Mouse (Mus musculus) myocyte (in vitro differentiated cells): Measurements from ENCODE around the gene Safb. TPM values are rescaled to one million over a fixed set of nuclear protein-coding genes. Genes with fewer than 3 reads are reported as not detected.

Source experiments
- H3K27me3 ChIP-seq: one replicate; pipeline ENCODE4 v1.6.1; 2011; ENCODE audit not compliant: control insufficient read depth, insufficient read depth, insufficient read length
- H3K36me3 ChIP-seq: one replicate; pipeline ENCODE4 v1.6.1; 2011; ENCODE audit not compliant: control insufficient read depth, insufficient read depth
- H3K4me2 ChIP-seq: one replicate; pipeline ENCODE4 v1.6.1; 2011; ENCODE audit warnings: low read depth, control low read depth
- H3K4me3 ChIP-seq: one replicate; pipeline ENCODE4 v1.5.1; 2011; ENCODE audit warnings: mild to moderate bottlenecking, control low read depth, moderate library complexity
- H3K79me2 ChIP-seq: one replicate; pipeline ENCODE4 v1.6.1; 2011; ENCODE audit not compliant: control insufficient read depth, insufficient read depth
- H3ac ChIP-seq: one replicate; pipeline ENCODE4 v1.6.1; 2011; ENCODE audit not compliant: control insufficient read depth, insufficient read length
- CEBPB ChIP-seq: IDR thresholded peaks from 2 replicates; pipeline ENCODE4 v1.6.1; 2011; ENCODE audit warnings: mild to moderate bottlenecking, moderate library complexity; ENCODE audit not compliant: poor library complexity, insufficient read depth, severe bottlenecking
- E2F4 ChIP-seq: IDR thresholded peaks from one replicate; pipeline ENCODE4 v1.6.1; 2011; ENCODE audit warnings: mild to moderate bottlenecking, control low read depth, moderate library complexity; ENCODE audit not compliant: insufficient read depth
- MAX ChIP-seq: IDR thresholded peaks from one replicate; pipeline ENCODE4 v1.6.1; 2011; ENCODE audit warnings: low read depth, mild to moderate bottlenecking, control low read depth
- MYOD1 ChIP-seq, 3 experiments: IDR thresholded peaks; one replicate each; pipeline ENCODE4 v1.6.1; 2011; ENCODE audit warnings: control low read depth in 2 of 3, low read depth in 2 of 3, mild to moderate bottlenecking in 2 of 3, moderate library complexity in 1 of 3; ENCODE audit not compliant: insufficient read length in 2 of 3, control insufficient read depth in 1 of 3
- MYOG ChIP-seq, 3 experiments: IDR thresholded peaks; one replicate each; pipeline ENCODE4 v1.6.1; 2011; ENCODE audit warnings: control low read depth in 2 of 3, low read depth in 2 of 3, mild to moderate bottlenecking in 2 of 3; ENCODE audit not compliant: insufficient read length in 2 of 3, control insufficient read depth in 1 of 3, insufficient read depth in 1 of 3
- POLR2A ChIP-seq: IDR thresholded peaks from one replicate; pipeline ENCODE4 v1.6.1; 2011; ENCODE audit warnings: low read depth, mild to moderate bottlenecking, control low read depth, moderate library complexity; ENCODE audit not compliant: insufficient read length
- POLR2AphosphoS2 ChIP-seq: IDR thresholded peaks from one replicate; pipeline ENCODE4 v1.6.1; 2011; ENCODE audit warnings: low read depth, control low read depth; ENCODE audit not compliant: insufficient read length
- REST ChIP-seq: IDR thresholded peaks from one replicate; pipeline ENCODE4 v1.6.1; 2011; ENCODE audit warnings: mild to moderate bottlenecking, control low read depth, moderate library complexity; ENCODE audit not compliant: insufficient read depth, insufficient read length
- SRF ChIP-seq: IDR thresholded peaks from one replicate; pipeline ENCODE4 v1.6.1; 2011; ENCODE audit warnings: low read depth; ENCODE audit not compliant: control insufficient read depth, insufficient read length
- TCF12 ChIP-seq: IDR thresholded peaks from one replicate; pipeline ENCODE4 v1.6.1; 2011; ENCODE audit warnings: mild to moderate bottlenecking, control low read depth; ENCODE audit not compliant: poor library complexity, insufficient read depth, severe bottlenecking
- TCF3 ChIP-seq: IDR thresholded peaks from one replicate; pipeline ENCODE4 v1.6.1; 2011; ENCODE audit warnings: low read depth, control low read depth; ENCODE audit not compliant: insufficient read length
- USF1 ChIP-seq: IDR thresholded peaks from one replicate; pipeline ENCODE4 v1.6.1; 2011; ENCODE audit warnings: low read depth, mild to moderate bottlenecking, control low read depth, moderate library complexity
- polyA plus RNA-seq: library from polyadenylated mRNA; unstranded; fragments of >200 nt; fragmentation: generic; extraction: Trizol; gene quantifications from one replicate; pipeline ENCODE4 v1.2.1, GENCODE M21; 2012; ENCODE audit warnings: missing spikeins

The Safb gene
- polyA plus RNA-seq, 1 experiment, result 58.9 TPM

DNA sequence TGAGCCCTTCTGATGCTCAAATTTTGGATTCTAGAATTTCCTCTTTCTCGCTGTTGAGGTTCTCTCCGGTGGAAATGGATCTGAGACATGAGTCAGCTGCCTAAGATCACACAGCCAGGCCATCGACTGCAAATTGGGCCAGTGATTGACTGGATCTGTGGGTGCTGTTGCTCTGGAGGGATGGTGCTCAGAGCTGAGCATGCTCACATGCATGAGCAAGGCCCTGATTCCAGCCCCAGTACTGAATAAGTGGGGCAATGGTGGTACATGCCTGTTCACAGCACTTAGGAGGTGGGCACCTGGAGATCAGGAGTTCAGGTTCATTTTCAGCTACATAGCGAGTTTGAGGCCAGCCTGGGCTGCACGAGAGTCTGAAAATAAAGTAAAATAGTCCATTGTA, 38.0 kb upstream of the Safb start:
- Histone ChIP-seq H3ac (no peak overlapping the region), H3K4me2 (no peak overlapping the region), H3K27me3 (no peaks in the 10 kb centered on the region), H3K79me2 (no peaks in the 10 kb centered on the region), H3K4me3 (no peak overlapping the region), H3K36me3 (no peaks in the 10 kb centered on the region)
- TF ChIP-seq POLR2AphosphoS2, result no peak
- TF ChIP-seq CEBPB, result no peak
- no peak for TF ChIP-seq TCF12
- no peak for TF ChIP-seq MAX
- TF ChIP-seq E2F4, result no peak
- TF ChIP-seq REST, result no peak
- TF ChIP-seq MYOG (IDR thresholded peaks at IDR 0.05; ENCODE audit: control insufficient read depth in 1 of 3, insufficient read depth in 1 of 3, insufficient read length in 2 of 3, low read depth in 2 of 3), result no peak
- TF ChIP-seq POLR2A, result no peak
- TF ChIP-seq SRF, result no peak

DNA sequence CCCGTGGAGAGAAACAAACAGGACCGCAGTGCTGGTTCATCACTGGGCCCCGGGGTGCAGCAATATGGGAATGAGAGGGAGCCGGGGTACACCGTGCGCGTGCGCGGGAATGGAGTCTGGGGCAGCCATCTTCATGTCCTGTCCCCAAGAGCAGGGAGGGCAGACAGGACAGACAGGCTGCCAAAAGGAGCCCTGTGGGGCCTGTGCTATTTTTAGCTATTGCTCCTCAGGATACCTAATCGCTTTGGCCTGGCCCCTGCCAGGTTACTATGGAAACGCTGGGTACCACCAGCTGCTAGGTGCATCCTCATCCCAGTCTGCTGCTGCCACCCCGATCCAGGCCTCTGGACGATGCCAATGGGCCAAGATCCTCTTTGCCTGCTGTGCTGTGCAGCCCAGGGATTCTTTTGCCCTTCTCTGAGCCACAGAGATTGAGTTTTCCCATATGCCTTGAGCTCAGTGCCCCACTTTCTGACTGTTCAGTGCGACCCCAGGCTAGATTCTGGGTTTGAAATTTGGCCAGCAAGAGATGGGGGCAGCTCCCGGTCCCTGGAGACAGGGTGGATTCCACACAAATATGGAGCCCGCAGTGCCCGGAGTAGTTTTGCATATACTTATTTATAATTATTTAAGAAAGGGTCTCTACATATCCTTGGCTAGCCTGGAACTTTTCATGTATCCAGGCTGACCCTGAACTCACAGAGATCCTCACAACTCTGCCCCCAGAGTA, 37.3 kb upstream of the Safb start:
- no peaks in the 10 kb centered on the region for H3K36me3 ChIP-seq
- no peaks in the 10 kb centered on the region for H3K79me2 ChIP-seq
- no peaks in the 10 kb centered on the region for H3K27me3 ChIP-seq
- TF ChIP-seq MYOD1 (IDR thresholded peaks at IDR 0.05; ENCODE audit: control insufficient read depth in 1 of 3, insufficient read length in 2 of 3, low read depth in 2 of 3), result no peak
- TF ChIP-seq POLR2AphosphoS2, result no peak
- TF ChIP-seq E2F4, result no peak
- TF ChIP-seq POLR2A, result no peak
- no peak for TF ChIP-seq TCF3
- no peak for TF ChIP-seq TCF12
- TF ChIP-seq CEBPB, result no peak
- TF ChIP-seq MYOG (IDR thresholded peaks at IDR 0.05; ENCODE audit: control insufficient read depth in 1 of 3, insufficient read depth in 1 of 3, insufficient read length in 2 of 3, low read depth in 2 of 3), result no peak
- TF ChIP-seq USF1, result no peak
- H3K4me2 ChIP-seq, result no peak overlapping the region
- no peak overlapping the region for H3K4me3 ChIP-seq
- H3ac ChIP-seq, result no peak overlapping the region

DNA sequence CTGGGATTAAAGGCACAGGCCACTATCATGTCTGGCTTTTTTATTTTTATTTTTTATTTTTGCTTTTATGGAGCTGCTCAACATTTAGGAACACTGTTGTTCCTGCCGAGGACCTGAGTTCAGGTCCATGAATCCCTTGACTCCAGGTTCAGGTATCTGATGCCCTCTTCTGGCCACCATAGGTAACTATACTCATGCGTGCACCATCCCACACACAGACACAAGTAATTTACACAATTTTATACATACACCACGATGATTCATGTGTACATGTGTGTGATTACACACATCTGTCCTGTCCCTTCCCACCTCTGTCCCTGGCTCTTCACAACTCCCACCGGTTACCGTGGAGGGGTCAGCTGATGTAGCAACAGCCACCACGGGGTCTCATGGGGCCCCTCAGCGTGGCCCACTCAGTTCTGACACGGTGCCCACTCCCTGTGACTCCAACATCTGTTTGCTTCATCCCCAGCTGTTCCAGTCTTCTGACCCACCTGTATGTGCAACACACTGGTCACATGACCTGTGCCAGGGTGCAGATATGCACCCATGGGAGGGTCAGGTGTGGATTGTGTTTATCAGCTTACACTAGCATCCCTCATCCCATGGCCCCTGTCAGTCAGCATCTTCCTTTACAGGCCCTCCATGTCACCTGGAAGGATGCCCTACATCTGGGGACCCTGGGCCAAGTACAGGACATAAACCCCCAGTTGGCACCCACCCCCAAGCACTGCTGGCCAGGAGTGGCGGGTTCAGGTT, 36.6 kb upstream of the Safb start:
- Histone ChIP-seq H3K79me2 (no peaks in the 10 kb centered on the region), H3K4me2 (no peak overlapping the region)

DNA sequence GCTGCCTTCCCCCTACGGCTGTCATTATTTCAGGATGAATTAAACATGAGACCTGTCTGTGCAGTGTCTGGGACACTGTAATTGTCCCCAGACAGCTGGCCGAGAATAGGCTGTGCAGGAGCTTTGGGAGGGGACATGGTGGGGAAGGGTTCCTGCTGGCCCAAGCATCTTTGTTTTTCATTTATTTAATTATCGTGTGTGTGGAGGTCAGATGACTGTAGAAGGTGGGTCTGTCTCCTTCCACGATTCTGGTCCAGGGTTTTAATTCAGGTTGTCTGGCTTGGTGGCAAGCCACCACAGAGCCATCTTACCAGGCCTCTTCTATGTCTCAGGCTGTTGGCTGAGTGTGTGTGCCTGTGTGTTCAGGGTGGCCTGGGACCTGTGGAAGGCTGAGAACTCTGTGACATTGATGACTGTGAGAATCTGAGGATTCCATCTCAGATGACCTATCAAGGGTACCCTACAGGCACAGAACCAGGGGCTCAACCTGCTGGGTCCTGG, 36.0 kb upstream of the Safb start:
- no peaks in the 10 kb centered on the region for H3K79me2 ChIP-seq

More for the DNA sequence above, 36.6 kb upstream of the Safb start:
- H3K27me3 ChIP-seq, result no peaks in the 10 kb centered on the region
- TF ChIP-seq POLR2AphosphoS2 (no peak), REST (no peak), POLR2A (no peak), TCF12 (no peak), TCF3 (no peak), E2F4 (no peak), MYOG (IDR thresholded peaks at IDR 0.05; ENCODE audit: control insufficient read depth in 1 of 3, insufficient read depth in 1 of 3, insufficient read length in 2 of 3, low read depth in 2 of 3) (no peak), MAX (no peak), MYOD1 (IDR thresholded peaks at IDR 0.05; ENCODE audit: control insufficient read depth in 1 of 3, insufficient read length in 2 of 3, low read depth in 2 of 3) (no peak), CEBPB (no peak), USF1 (no peak), SRF (no peak)
- H3K36me3 ChIP-seq, result no peaks in the 10 kb centered on the region
- no peak overlapping the region for H3K4me3 ChIP-seq
- no peak overlapping the region for H3ac ChIP-seq

More for the DNA sequence above, 36.0 kb upstream of the Safb start:
- no peak overlapping the region for H3K4me2 ChIP-seq
- TF ChIP-seq MYOG (IDR thresholded peaks at IDR 0.05; ENCODE audit: control insufficient read depth in 1 of 3, insufficient read depth in 1 of 3, insufficient read length in 2 of 3, low read depth in 2 of 3), result no peak
- no peak for TF ChIP-seq POLR2AphosphoS2
- no peak for TF ChIP-seq E2F4
- no peak for TF ChIP-seq REST
- TF ChIP-seq TCF3, result no peak
- no peak for TF ChIP-seq CEBPB
- no peak for TF ChIP-seq POLR2A
- no peak for TF ChIP-seq SRF
- no peak for TF ChIP-seq MAX
- TF ChIP-seq MYOD1 (IDR thresholded peaks at IDR 0.05; ENCODE audit: control insufficient read depth in 1 of 3, insufficient read length in 2 of 3, low read depth in 2 of 3), result no peak
- H3ac ChIP-seq, result no peak overlapping the region
- H3K36me3 ChIP-seq, result no peaks in the 10 kb centered on the region
- no peaks in the 10 kb centered on the region for H3K27me3 ChIP-seq
- H3K4me3 ChIP-seq, result no peak overlapping the region
